Comparison of ENCODE assay signal across 20 mouse cellular contexts in the genomic region with DNA sequence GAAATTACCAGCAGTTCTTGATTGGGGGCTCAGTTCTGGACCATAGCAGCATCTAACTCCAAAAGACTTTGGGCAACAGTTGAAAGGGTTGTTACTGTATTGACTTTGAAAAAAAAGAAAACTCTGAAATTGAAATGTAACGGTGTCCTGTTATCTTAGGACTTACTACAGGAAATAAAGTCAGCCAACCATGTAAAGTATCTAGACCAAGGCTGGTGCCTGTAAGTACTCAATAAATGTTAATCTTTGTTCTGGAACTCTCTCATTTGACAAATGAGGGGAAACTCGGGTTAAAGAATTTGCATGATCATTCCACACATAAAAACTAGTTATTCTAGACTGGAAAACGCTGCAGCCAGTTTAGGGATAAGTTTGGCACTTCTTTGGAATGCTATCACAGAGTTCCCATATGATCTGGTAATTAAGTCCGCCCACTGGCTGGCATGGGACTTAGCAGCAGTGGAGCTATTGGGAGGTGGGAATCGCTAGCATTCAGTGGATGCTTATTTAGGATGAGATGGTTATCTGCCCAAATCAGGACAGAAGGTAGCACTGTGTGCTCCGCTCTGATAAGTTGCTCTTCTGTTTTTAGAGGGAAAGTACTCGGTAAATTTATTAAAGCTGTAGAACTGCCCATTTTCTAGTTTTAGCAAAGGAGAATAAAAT. TPM values are rescaled to one million over a fixed set of nuclear protein-coding genes. Genes with fewer than 3 reads are reported as not detected.
A peak's percentile ranks its signal among the peaks of the same experiment; 100 is the strongest.
DNase-seq lines count a peak whose midpoint lies in the region; ATAC-seq and TF ChIP-seq lines count a peak whose summit lies in the region.
"Had no signal": no experiment of that assay in that cellular context is flagged by ENCODE, and none has a peak within 500 bp of the region (broad histone marks: within the 10 kb centered on the region; RNA-seq: fewer than 3 reads in every experiment).

No protein-coding gene starts in this region.

- peak; percentile 85 for ATAC-seq in frontal cortex, adult (ENCODE audit: low TSS enrichment)
- 0 out of 2 replicates have a peak, but pooled peaks have one; percentile 27 for ATAC-seq in megakaryocyte-erythroid progenitor cell, adult 5-6 weeks (replicated peaks; ENCODE audit: low FRiP score, low TSS enrichment, poor library complexity, severe bottlenecking)
- ATAC-seq in kidney, embryonic 16.5 days (ENCODE audit: low FRiP score, low TSS enrichment): no peak
- no peak for ATAC-seq in hindbrain, embryonic 12.5 days (ENCODE audit: low FRiP score)
- ATAC-seq: intestine, embryonic 16.5 days; midbrain, embryonic 15.5 days had no signal

- no peak overlapping the region for H3K4me2 ChIP-seq in kidney, embryonic 16.5 days (replicated peaks; ENCODE audit: low read depth, low read length)
- no peak overlapping the region for H3K4me2 ChIP-seq in hindbrain, embryonic 12.5 days (replicated peaks)
- H3K4me2 ChIP-seq: heart, embryonic 11.5 days; hindbrain, embryonic 15.5 days; liver, embryonic 15.5 days; midbrain, embryonic 15.5 days had no signal

- no peak for DNase-seq in frontal cortex, postnatal 25 days (ENCODE audit: low spot score in 2 of 2)
- DNase-seq in right cerebral cortex, adult 18-20 months: peak; percentile 21
- no peak for DNase-seq in right cerebral cortex, postnatal 4 days
- DNase-seq in kidney, adult 2 months: no peak
- DNase-seq: B cell, adult 2 months; embryo, embryonic 11 days; gastrocnemius, postnatal 25 days; heart, postnatal 14 days; kidney, postnatal 10 days; thymus, postnatal 14 days had no signal

- H3K36me3 ChIP-seq in kidney, adult 2 months (ENCODE audit: control insufficient read depth, insufficient read depth, low read length): no peaks in the 10 kb centered on the region
- H3K36me3 ChIP-seq in kidney, embryonic 16.5 days (ENCODE audit: insufficient read depth, low read length): no peaks in the 10 kb centered on the region
- H3K36me3 ChIP-seq in hindbrain, embryonic 12.5 days: no peaks in the 10 kb centered on the region
- H3K36me3 ChIP-seq: hindbrain, embryonic 15.5 days; liver, embryonic 15.5 days; midbrain, embryonic 15.5 days had no signal

- H3K9ac ChIP-seq in kidney, embryonic 16.5 days (replicated peaks; ENCODE audit: low read length): no peak overlapping the region
- no peak overlapping the region for H3K9ac ChIP-seq in hindbrain, embryonic 12.5 days
- H3K9ac ChIP-seq: hindbrain, embryonic 15.5 days; liver, embryonic 15.5 days; midbrain, embryonic 15.5 days had no signal

- peaks cover 5% of the 10 kb centered on the region for H3K4me1 ChIP-seq in kidney, adult 2 months (ENCODE audit: control insufficient read depth, insufficient read depth, low read length)
- peaks cover 10% of the 10 kb centered on the region for H3K4me1 ChIP-seq in kidney, embryonic 16.5 days (ENCODE audit: insufficient read depth, low read length)
- no peaks in the 10 kb centered on the region for H3K4me1 ChIP-seq in hindbrain, embryonic 12.5 days
- H3K4me1 ChIP-seq: hindbrain, embryonic 15.5 days; midbrain, embryonic 15.5 days had no signal

- no peaks in the 10 kb centered on the region for H3K9me3 ChIP-seq in kidney, embryonic 16.5 days (ENCODE audit: low read length)
- H3K9me3 ChIP-seq in hindbrain, embryonic 12.5 days (replicated peaks): no peaks in the 10 kb centered on the region
- H3K9me3 ChIP-seq: hindbrain, embryonic 15.5 days; liver, embryonic 15.5 days; midbrain, embryonic 15.5 days had no signal

- no peak overlapping the region for H3K4me3 ChIP-seq in kidney, adult 2 months (ENCODE audit: insufficient read depth, low read depth, low read length)
- no peak overlapping the region for H3K4me3 ChIP-seq in kidney, embryonic 16.5 days (ENCODE audit: low read length)
- no peak overlapping the region for H3K4me3 ChIP-seq in hindbrain, embryonic 12.5 days
- H3K4me3 ChIP-seq: hindbrain, embryonic 15.5 days; liver, embryonic 15.5 days; midbrain, embryonic 15.5 days had no signal

- H3K27ac ChIP-seq in kidney, adult 2 months (ENCODE audit: insufficient read depth, low read depth, low read length): no peak overlapping the region
- no peak overlapping the region for H3K27ac ChIP-seq in kidney, embryonic 16.5 days (ENCODE audit: low read length)
- no peak overlapping the region for H3K27ac ChIP-seq in hindbrain, embryonic 12.5 days
- H3K27ac ChIP-seq: hindbrain, embryonic 15.5 days; liver, embryonic 15.5 days; midbrain, embryonic 15.5 days had no signal

- TF ChIP-seq POLR2A in kidney, adult 2 months (IDR thresholded peaks at IDR 0.05; ENCODE audit: low read depth, low read length): no peak

- no peak for TF ChIP-seq CTCF in kidney, adult 2 months (conservative IDR thresholded peaks at IDR 0.05; ENCODE audit: insufficient read depth, insufficient read length, low read depth, low read length)

- 41% methylated on average over 7 of the region's 7 CpGs for WGBS in kidney, adult 2 months
- 51% methylated on average over 7 of the region's 7 CpGs for WGBS in kidney, embryonic 16.5 days
- WGBS in hindbrain, embryonic 12.5 days: 76% methylated on average over 7 of the region's 7 CpGs

- H3K27me3 ChIP-seq in kidney, adult 2 months (replicated peaks; ENCODE audit: control insufficient read depth, insufficient read depth, low read length): no peaks in the 10 kb centered on the region
- no peaks in the 10 kb centered on the region for H3K27me3 ChIP-seq in kidney, embryonic 16.5 days (ENCODE audit: insufficient read depth, low read length)
- no peaks in the 10 kb centered on the region for H3K27me3 ChIP-seq in hindbrain, embryonic 12.5 days
- H3K27me3 ChIP-seq: hindbrain, embryonic 15.5 days; liver, embryonic 15.5 days; midbrain, embryonic 15.5 days had no signal

RNA-seq across cellular contexts. Expression of gene Gm9887, which starts 17.1 kb away (rescaled TPM):
- total RNA-seq in megakaryocyte-erythroid progenitor cell, adult 5-6 weeks (2014; fragmentation: Nextera tagmentation): not detected in 2 replicates
- total RNA-seq in megakaryocyte-erythroid progenitor cell, adult 5-6 weeks (2017): not detected in 2 replicates
- 0.94 and 1.4 TPM in 2 replicates for polyA plus RNA-seq in kidney, adult 2 months (2012; rRNA removed)
- polyA plus RNA-seq in kidney, embryonic 16.5 days (2015; fragmentation: Nextera tagmentation; extraction: Ambion mirVana): 1.1 and 1.7 TPM in 2 replicates
- polyA plus RNA-seq in hindbrain, embryonic 12.5 days (2016; fragmentation: Nextera tagmentation; extraction: Ambion mirVana): 1.1 and 1.8 TPM in 2 replicates
- total RNA-seq: gastrocnemius, postnatal 25 days; megakaryocyte progenitor cell, adult 5-6 weeks had no signal

RNA-seq across cellular contexts. Expression of gene Arf6, which starts 17.5 kb away (rescaled TPM):
- total RNA-seq in megakaryocyte-erythroid progenitor cell, adult 5-6 weeks (2014; fragmentation: Nextera tagmentation): 76.7 and 105 TPM in 2 replicates
- 98.8 and 150 TPM in 2 replicates for total RNA-seq in megakaryocyte-erythroid progenitor cell, adult 5-6 weeks (2017)
- polyA plus RNA-seq in kidney, adult 2 months (2012; rRNA removed): 90.7 and 95.6 TPM in 2 replicates
- polyA plus RNA-seq in kidney, embryonic 16.5 days (2015; fragmentation: Nextera tagmentation; extraction: Ambion mirVana): 34.6 and 34.9 TPM in 2 replicates
- polyA plus RNA-seq in hindbrain, embryonic 12.5 days (2016; fragmentation: Nextera tagmentation; extraction: Ambion mirVana): 56.1 and 61.9 TPM in 2 replicates

RNA-seq across cellular contexts. Expression of gene Nemf, which starts 32.4 kb away (rescaled TPM):
- total RNA-seq in megakaryocyte-erythroid progenitor cell, adult 5-6 weeks (2014; fragmentation: Nextera tagmentation): 70.0 and 101 TPM in 2 replicates
- total RNA-seq in megakaryocyte-erythroid progenitor cell, adult 5-6 weeks (2017): 168 and 179 TPM in 2 replicates
- 3.4 and 4.7 TPM in 2 replicates for polyA plus RNA-seq in kidney, adult 2 months (2012; rRNA removed)
- polyA plus RNA-seq in kidney, embryonic 16.5 days (2015; fragmentation: Nextera tagmentation; extraction: Ambion mirVana): 80.3 and 92.7 TPM in 2 replicates
- polyA plus RNA-seq in hindbrain, embryonic 12.5 days (2016; fragmentation: Nextera tagmentation; extraction: Ambion mirVana): 82.0 and 90.7 TPM in 2 replicates

Comparison
In these comparisons a context has a peak if more than half of its experiments do, and no peak if none do; other contexts are left out.
1. RNA of gene Nemf, which starts 32.4 kb away (polyA plus RNA-seq): 82.0 to 90.7 TPM in hindbrain, embryonic 12.5 days and 80.3 to 92.7 TPM in kidney, embryonic 16.5 days; 3.4 to 4.7 TPM in kidney, adult 2 months; every median in the first group is over 10 times any median in the second.
2. ATAC-seq: peak in frontal cortex, adult (single experiment) and megakaryocyte-erythroid progenitor cell, adult 5-6 weeks (single experiment); none in kidney, embryonic 16.5 days (single experiment) and hindbrain, embryonic 12.5 days (single experiment).